Mouse (Mus musculus) spleen, adult 2 months (tissue): ENCODE results near the gene Pcnx2.

Experiments
- CTCF ChIP-seq: fragments of 200-500 bp; IDR thresholded peaks from 2 replicates; pipeline ENCODE4 v1.5.1; 2011; ENCODE audit warnings: mild to moderate bottlenecking, inconsistent platforms; ENCODE audit not compliant: insufficient read depth, insufficient read length, insufficient replicate concordance; ENCODE audit errors: extremely low read depth
- POLR2A ChIP-seq: fragments of 200-500 bp; IDR thresholded peaks from 2 replicates; pipeline ENCODE4 v1.6.1; 2011; ENCODE audit warnings: low read depth, low read length, inconsistent platforms

GRCm38 (mm10) chr8:125747390-125747789 is 150.7 kb downstream of the Pcnx2 start:
- TF ChIP-seq CTCF (no peak), POLR2A (no peak)
